Mouse (Mus musculus) activated CD4-positive, CD25-positive, alpha-beta regulatory T cell, adult 4 months (primary cell): ENCODE results near the gene Rsu1. TPM values are rescaled to one million over a fixed set of nuclear protein-coding genes. Genes with fewer than 3 reads are reported as not detected.

Experiments used
- ATAC-seq: one replicate; pipeline ENCODE4 v1.8.0; 2017
- polyA plus RNA-seq, 2 experiments: library from polyadenylated mRNA; unstranded; fragments of 100-300 nt; shearing (Covaris generic); gene quantifications; one replicate each; pipeline ENCODE4 v1.2.1; 2017

The Rsu1 gene
- polyA plus RNA-seq: 10 to 100 TPM; 73.2 to 78.3 TPM

- peak; percentile 96 for ATAC-seq
Observed at GRCm38 (mm10) chr2:13271165-13271957, at the start of gene Rsu1. Rsu1 (minus strand) TSS chr2:13271415.

GRCm38 (mm10) chr2:13303376-13303775, 32.2 kb upstream of the Rsu1 start:
- no peak for ATAC-seq

GRCm38 (mm10) chr2:13299031-13299430, 27.8 kb upstream of the Rsu1 start:
- no peak for ATAC-seq

- no peak for ATAC-seq
Observed at GRCm38 (mm10) chr2:13297733-13298132, 26.5 kb upstream of the Rsu1 start.

GRCm38 (mm10) chr2:13290661-13291060, 19.4 kb upstream of the Rsu1 start:
- peak; percentile 43 for ATAC-seq

- no peak for ATAC-seq
Observed at GRCm38 (mm10) chr2:13290070-13290469, 18.9 kb upstream of the Rsu1 start.

GRCm38 (mm10) chr2:13278114-13278862, 7.1 kb upstream of the Rsu1 start:
- ATAC-seq: peak; percentile 62

- no peak for ATAC-seq
Observed at GRCm38 (mm10) chr2:13275874-13276273, 4.7 kb upstream of the Rsu1 start.

GRCm38 (mm10) chr2:13270736-13271135, 479 bp downstream of the Rsu1 start:
- ATAC-seq: no peak

- no peak for ATAC-seq
Observed at GRCm38 (mm10) chr2:13268681-13269293, 2.4 kb downstream of the Rsu1 start.

- peak; percentile 72 for ATAC-seq
Observed at GRCm38 (mm10) chr2:13264875-13265274, 6.3 kb downstream of the Rsu1 start.

- no peak for ATAC-seq
Observed at GRCm38 (mm10) chr2:13263150-13263549, 8.1 kb downstream of the Rsu1 start.

- no peak for ATAC-seq
Observed at GRCm38 (mm10) chr2:13258606-13259005, 12.6 kb downstream of the Rsu1 start.

GRCm38 (mm10) chr2:13240711-13241110, 30.5 kb downstream of the Rsu1 start:
- no peak for ATAC-seq

GRCm38 (mm10) chr2:13237140-13237901, 33.9 kb downstream of the Rsu1 start:
- ATAC-seq: peak; percentile 53

- no peak for ATAC-seq
Observed at GRCm38 (mm10) chr2:13235696-13236095, 35.5 kb downstream of the Rsu1 start.

- ATAC-seq: no peak
Observed at GRCm38 (mm10) chr2:13234796-13235195, 36.4 kb downstream of the Rsu1 start.

- ATAC-seq: no peak
Observed at GRCm38 (mm10) chr2:13233902-13234301, 37.3 kb downstream of the Rsu1 start.

- peak; percentile 62 for ATAC-seq
Observed at GRCm38 (mm10) chr2:13233254-13233835, 37.9 kb downstream of the Rsu1 start.

- ATAC-seq: no peak
Observed at GRCm38 (mm10) chr2:13232305-13232704, 38.9 kb downstream of the Rsu1 start.

- ATAC-seq: no peak
Observed at GRCm38 (mm10) chr2:13229686-13230085, 41.5 kb downstream of the Rsu1 start.

GRCm38 (mm10) chr2:13226031-13226430, 45.2 kb downstream of the Rsu1 start:
- no peak for ATAC-seq
